Mouse (Mus musculus): ENCODE results near the gene Mkln1.

DNA sequence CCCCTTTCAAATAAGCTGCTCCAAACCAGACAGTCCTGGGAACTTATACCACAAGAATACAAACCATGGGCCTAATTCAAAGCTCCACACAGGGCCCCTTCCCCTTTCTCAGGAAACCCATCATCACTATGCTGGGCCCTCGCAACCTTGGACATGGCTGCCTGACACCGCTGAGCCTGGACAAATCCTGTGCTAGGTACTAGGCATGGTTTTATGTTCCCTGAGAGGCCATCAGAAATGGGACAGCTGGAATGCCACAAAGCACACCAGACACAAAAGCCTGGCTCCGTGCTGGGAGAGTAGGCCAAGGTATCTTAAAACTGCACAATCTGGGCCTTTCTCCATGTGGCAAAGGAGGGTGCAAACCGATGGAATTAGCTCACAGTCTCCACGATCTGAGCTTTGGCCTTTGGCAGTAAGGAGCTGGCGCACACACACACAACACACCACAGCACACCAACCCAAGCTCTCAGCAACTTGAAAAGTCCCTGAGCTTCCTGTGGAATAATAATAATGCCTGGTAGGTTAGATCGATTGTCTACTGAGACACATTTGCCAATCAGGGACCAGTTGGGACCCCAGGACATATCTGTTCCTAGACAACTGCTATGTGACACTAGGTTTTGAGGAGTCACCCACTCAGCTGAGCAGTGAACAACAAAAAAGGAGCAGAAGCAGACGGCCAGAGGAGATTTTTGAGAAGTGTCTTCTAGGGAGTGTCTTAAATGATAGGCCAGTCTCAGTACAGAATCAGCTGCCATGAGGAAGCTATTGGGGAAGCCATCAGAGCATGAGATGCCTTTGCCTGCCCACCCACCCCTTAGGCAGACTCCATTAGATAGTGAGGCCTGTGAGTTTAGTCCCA lies 123.2 kb downstream of the Mkln1 start:
- TF ChIP-seq POLR2A (IDR thresholded peaks at IDR 0.05; ENCODE audit: control insufficient read depth, low read depth, low read length), result no peak
- no peak for TF ChIP-seq CTCF (IDR thresholded peaks at IDR 0.05; ENCODE audit: control insufficient read depth, insufficient read depth, insufficient replicate concordance, low read depth, low read length)

Data from testis, adult 2 months (tissue).